Mouse (Mus musculus) heart, embryonic 11.5 days (tissue): ENCODE data around the gene Cdyl. TPM values are rescaled to one million over a fixed set of nuclear protein-coding genes. Genes with fewer than 3 reads are reported as not detected.
A peak's percentile ranks its signal among the peaks of the same experiment; 100 is the strongest.

Source experiments
- ATAC-seq: fragments of 200-750 bp; cut with Nextera tagmentation; replicated peaks from 2 replicates; pipeline ENCODE4 v1.8.0; 2017; ENCODE audit warnings: moderate library complexity; ENCODE audit not compliant: insufficient number of reproducible peaks, low FRiP score, low TSS enrichment
- H3K27ac ChIP-seq: fragments of 300-500 bp; sonication (generic); 2 replicates; pipeline ENCODE4 v1.5.1; 2014; ENCODE audit warnings: mild to moderate bottlenecking, low read depth, low read length
- H3K27me3 ChIP-seq: fragments of 300-500 bp; sonication (generic); 2 replicates; pipeline ENCODE4 v1.6.1; 2014; ENCODE audit warnings: mild to moderate bottlenecking, low read length, mixed read lengths; ENCODE audit not compliant: control insufficient read depth, insufficient read depth
- H3K36me3 ChIP-seq: fragments of 300-500 bp; sonication (generic); 2 replicates; pipeline ENCODE4 v1.6.1; 2014; ENCODE audit warnings: mild to moderate bottlenecking, low read length, moderate library complexity, mixed read lengths; ENCODE audit not compliant: control insufficient read depth, insufficient read depth
- H3K4me1 ChIP-seq: fragments of 300-500 bp; sonication (generic); 2 replicates; pipeline ENCODE4 v1.6.1; 2014; ENCODE audit warnings: low read length; ENCODE audit not compliant: control insufficient read depth, insufficient read depth
- H3K4me2 ChIP-seq: fragments of 300-500 bp; sonication (generic); 2 replicates; pipeline ENCODE4 v1.6.1; 2014; ENCODE audit warnings: mild to moderate bottlenecking, moderate library complexity
- H3K4me3 ChIP-seq: fragments of 300-500 bp; sonication (generic); 2 replicates; pipeline ENCODE4 v1.5.1; 2014; ENCODE audit warnings: low read depth, low read length
- H3K9ac ChIP-seq: fragments of 300-500 bp; sonication (generic); 2 replicates; pipeline ENCODE4 v1.6.1; 2014; ENCODE audit warnings: mild to moderate bottlenecking, low read depth, low read length, moderate library complexity
- H3K9me3 ChIP-seq: fragments of 300-500 bp; sonication (generic); replicated peaks from 2 replicates; pipeline ENCODE4 v1.6.1; 2016; ENCODE audit warnings: low read length; ENCODE audit not compliant: control insufficient read depth
- WGBS: fragments of 180-500 bp; shearing (Covaris S2); extraction: QIAGEN DNeasy Blood & Tissue Kit; methylation state at CpG from one replicate; pipeline ENCODE4 v1.1.7; 2014; ENCODE audit not compliant: insufficient replicate concordance; 5-methylcytosine and 5-hydroxymethylcytosine counted together
- polyA plus RNA-seq: library from polyadenylated mRNA; unstranded; fragments of >200 nt; fragmentation: Nextera tagmentation; extraction: Ambion mirVana; gene quantifications from 2 replicates; pipeline ENCODE4 v1.2.1, GENCODE M21; 2014

Gene Cdyl
- polyA plus RNA-seq, 1 experiment from 2014 or later, result 14.9 TPM

DNA sequence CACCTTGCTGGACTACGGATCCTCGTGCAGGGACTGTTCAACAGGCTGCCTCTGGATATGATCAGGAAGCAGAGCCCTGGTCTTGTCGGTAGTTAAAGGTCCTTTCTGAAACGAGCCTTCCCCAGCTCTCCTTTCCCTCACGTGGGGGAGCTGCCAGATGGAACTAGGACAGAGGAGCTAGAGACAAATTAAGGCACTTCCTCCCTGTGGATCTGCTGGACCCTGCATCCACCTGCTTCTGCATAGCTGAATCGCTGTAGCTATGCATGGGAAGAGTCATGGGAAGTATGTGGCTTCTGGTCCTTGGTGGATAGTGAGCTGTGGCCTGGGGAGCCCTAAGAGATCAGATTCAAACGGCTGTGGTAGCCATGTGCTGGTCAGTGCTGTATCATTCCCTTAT is 134.7 kb downstream of the Cdyl start:
- ATAC-seq, result no peak
- Histone ChIP-seq H3K4me1 (peaks cover 84% of the 10 kb centered on the region), H3K36me3 (no peaks in the 10 kb centered on the region), H3K4me2 (no peak overlapping the region; the same call in 1 of the 2 replicates), H3K27ac (peak overlapping the region; percentile 29), H3K27me3 (no peaks in the 10 kb centered on the region), H3K9me3 (no peaks in the 10 kb centered on the region), H3K4me3 (no peak overlapping the region), H3K9ac (no peak overlapping the region)
- 43% methylated on average over 7 of the region's 7 CpGs for WGBS

DNA sequence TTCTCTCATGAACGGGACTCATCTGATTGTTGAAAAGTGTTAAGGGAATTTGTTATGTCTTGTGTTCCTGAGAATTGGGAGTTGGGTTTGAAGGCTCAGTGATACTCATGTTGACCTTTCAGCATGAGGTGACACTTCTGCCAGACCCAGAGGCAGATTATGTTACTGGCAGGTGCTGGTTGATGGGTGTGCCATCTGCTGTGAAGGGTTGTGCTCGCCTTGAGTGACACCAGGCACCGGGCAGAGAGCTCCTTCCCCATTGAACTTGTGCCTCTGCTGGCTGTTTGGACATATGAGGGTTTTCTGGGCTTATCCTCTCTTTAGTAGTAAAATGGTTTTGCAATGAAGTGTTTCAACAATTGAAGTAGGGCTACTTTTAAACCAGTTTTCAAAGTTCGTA is 135.1 kb downstream of the Cdyl start:
- H3K4me2 ChIP-seq, result peak overlapping the region; percentile 47
- H3K9me3 ChIP-seq, result no peaks in the 10 kb centered on the region
- no peak overlapping the region for H3K9ac ChIP-seq
- H3K27me3 ChIP-seq, result no peaks in the 10 kb centered on the region
- 54% methylated on average over 4 of the region's 4 CpGs for WGBS
- H3K4me3 ChIP-seq, result no peak overlapping the region
- H3K36me3 ChIP-seq, result no peaks in the 10 kb centered on the region
- H3K27ac ChIP-seq, result peak overlapping the region; percentile 76
- H3K4me1 ChIP-seq, result peaks cover 84% of the 10 kb centered on the region
- ATAC-seq, result no peak

DNA sequence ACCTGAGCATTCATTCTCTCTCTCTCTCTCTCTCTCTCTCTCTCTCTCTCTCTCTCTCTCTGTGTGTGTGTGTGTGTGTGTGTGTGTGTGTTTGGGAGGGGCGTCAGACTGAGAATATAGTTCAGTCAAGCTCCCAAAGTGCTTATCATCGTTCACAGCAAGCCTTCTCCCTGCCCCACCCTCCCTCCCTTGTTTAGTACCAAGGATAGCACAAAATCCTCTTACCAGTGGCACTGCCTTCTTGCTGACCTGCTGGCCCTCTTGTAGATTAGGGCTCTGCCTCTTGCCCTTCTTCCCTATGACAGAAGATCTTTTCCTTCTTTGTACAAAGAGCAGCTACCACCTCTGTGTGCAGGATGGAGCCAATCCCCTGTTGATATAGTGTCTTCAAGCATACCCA is 136.3 kb downstream of the Cdyl start:
- ATAC-seq, result peak; percentile 71
- no peak overlapping the region for H3K9ac ChIP-seq
- H3K4me3 ChIP-seq, result no peak overlapping the region
- H3K27me3 ChIP-seq, result no peaks in the 10 kb centered on the region
- H3K4me1 ChIP-seq, result peaks cover 75% of the 10 kb centered on the region
- H3K9me3 ChIP-seq, result no peaks in the 10 kb centered on the region
- no peaks in the 10 kb centered on the region for H3K36me3 ChIP-seq
- 3% methylated on average over 2 of the region's 2 CpGs for WGBS
- H3K4me2 ChIP-seq, result peak overlapping the region; percentile 47
- peak overlapping the region; percentile 76 for H3K27ac ChIP-seq

DNA sequence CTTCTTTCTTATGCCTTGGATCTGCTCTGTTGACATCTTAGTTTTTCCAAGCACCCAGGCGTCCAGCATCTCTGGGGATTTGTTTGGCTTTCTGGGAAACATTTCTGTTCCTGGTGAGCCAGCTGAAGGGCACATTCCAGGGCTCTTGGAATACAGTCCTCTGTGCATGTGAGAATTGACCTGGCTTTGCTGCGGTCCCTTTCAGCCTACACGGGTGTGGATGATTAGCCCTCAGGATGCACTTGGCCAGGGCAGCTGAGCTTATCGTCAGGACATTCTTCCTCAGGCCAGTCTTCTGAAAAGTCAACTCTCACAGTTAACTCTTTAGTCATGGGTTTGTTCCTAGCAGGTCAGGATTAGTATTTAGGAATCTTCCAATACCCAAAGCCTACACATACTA is 136.7 kb downstream of the Cdyl start:
- H3K27me3 ChIP-seq, result no peaks in the 10 kb centered on the region
- H3K4me2 ChIP-seq, result peak overlapping the region; percentile 47
- H3K9me3 ChIP-seq, result no peaks in the 10 kb centered on the region
- H3K27ac ChIP-seq, result peak overlapping the region; percentile 76
- H3K36me3 ChIP-seq, result no peaks in the 10 kb centered on the region
- H3K9ac ChIP-seq, result no peak overlapping the region
- H3K4me1 ChIP-seq, result peaks cover 71% of the 10 kb centered on the region
- ATAC-seq, result 0 out of 2 replicates have a peak, but pooled peaks have one; percentile 58
- H3K4me3 ChIP-seq, result no peak overlapping the region
- 12% methylated on average over 4 of the region's 4 CpGs for WGBS

DNA sequence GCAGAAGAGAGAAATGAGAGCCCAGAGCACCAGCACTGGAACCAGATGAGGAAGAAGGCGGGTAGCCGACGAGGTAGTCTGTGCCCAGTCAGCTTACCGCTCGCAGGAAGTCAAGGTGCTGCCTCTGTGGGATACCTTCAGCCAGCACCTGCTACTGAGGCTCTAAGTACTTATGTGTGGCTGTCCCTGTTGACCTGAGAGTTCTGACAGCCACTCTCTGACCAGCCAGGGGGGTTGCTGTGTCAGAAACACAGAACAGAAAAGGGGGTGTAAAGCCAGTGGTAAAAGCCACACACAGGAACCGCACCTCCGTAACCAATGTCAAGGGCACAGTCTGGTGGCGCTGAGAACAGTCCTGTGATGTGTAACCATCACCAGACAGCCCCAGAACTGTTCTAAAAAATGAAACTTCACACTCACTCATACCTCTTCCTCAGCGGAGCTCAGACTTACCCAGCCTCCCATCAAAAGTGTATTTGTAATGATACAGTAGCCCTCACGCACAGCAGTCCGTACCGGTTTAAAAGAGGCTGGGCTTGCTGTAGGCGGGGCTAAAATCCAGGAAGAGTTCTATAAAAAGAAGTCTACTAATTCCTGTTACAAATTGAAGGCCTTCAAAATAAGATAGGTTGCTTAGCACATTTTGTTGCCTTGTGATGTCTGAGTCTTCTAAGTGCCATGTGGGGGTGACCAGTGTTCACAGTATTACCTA is 138.3 kb downstream of the Cdyl start:
- H3K9me3 ChIP-seq, result no peaks in the 10 kb centered on the region; the same call in 1 of the 2 replicates
- no peaks in the 10 kb centered on the region for H3K27me3 ChIP-seq
- H3K9ac ChIP-seq, result 0 out of 2 replicates have a peak overlapping the region, but pooled peaks have one; percentile 3
- H3K36me3 ChIP-seq, result no peaks in the 10 kb centered on the region
- H3K4me2 ChIP-seq, result no peak overlapping the region
- H3K4me1 ChIP-seq, result peaks cover 60% of the 10 kb centered on the region
- H3K4me3 ChIP-seq, result no peak overlapping the region
- 70% methylated on average over 13 of the region's 13 CpGs for WGBS
- H3K27ac ChIP-seq, result peak overlapping the region; percentile 76
- no peak for ATAC-seq

DNA sequence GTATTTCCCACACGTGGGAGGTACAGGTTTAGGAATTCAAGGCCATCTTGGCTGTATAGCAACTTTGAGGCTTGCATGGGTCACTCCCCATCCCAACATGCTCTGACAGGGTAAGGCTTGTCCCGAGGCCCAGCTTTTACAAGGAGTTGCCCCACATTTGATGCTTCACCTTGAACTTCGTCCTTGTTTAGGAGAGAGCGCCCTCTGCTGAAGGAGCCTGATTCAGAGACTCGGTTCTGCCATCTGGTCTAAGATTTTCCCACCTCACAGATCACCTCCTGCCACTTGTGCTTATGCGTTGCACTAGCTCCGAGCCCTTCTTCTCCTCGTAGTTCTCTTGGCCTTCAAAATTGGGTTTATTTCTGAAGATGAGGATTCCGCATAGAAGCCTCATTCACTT is 139.0 kb downstream of the Cdyl start:
- H3K9ac ChIP-seq, result no peak overlapping the region
- WGBS, result 47% methylated on average over 9 of the region's 9 CpGs
- no peak overlapping the region for H3K27ac ChIP-seq

DNA sequence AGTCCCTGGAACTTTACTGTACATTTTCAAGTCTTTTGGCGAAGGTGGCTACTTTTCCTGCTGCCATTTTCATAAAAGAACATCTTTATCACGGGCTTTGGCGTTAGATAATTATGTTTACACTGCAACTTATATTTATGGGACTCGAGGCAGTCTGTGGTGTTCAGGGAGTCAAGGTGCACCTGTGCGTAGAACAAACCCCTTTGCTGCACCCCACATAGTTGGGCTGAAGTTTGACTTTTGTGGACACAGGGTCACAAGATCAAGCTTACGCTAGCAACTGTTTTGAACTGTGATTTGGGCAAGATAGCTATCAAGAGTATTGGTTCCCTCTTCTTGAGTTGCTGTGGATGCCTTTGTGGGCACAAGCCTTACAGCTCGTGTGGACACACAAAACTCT is 140.6 kb downstream of the Cdyl start:
- Histone ChIP-seq H3K36me3 (no peaks in the 10 kb centered on the region), H3K27ac (no peak overlapping the region), H3K9ac (no peak overlapping the region), H3K4me1 (peaks cover 41% of the 10 kb centered on the region), H3K9me3 (no peaks in the 10 kb centered on the region; the same call in 1 of the 2 replicates), H3K4me2 (no peak overlapping the region), H3K27me3 (no peaks in the 10 kb centered on the region), H3K4me3 (no peak overlapping the region)
- no peak for ATAC-seq
- WGBS, result 85% methylated on average over 7 of the region's 7 CpGs

More for the DNA sequence above, 139.0 kb downstream of the Cdyl start:
- Histone ChIP-seq H3K4me2 (no peak overlapping the region), H3K27me3 (no peaks in the 10 kb centered on the region), H3K9me3 (no peaks in the 10 kb centered on the region; the same call in 1 of the 2 replicates), H3K36me3 (no peaks in the 10 kb centered on the region), H3K4me3 (no peak overlapping the region), H3K4me1 (peaks cover 57% of the 10 kb centered on the region)
- no peak for ATAC-seq

DNA sequence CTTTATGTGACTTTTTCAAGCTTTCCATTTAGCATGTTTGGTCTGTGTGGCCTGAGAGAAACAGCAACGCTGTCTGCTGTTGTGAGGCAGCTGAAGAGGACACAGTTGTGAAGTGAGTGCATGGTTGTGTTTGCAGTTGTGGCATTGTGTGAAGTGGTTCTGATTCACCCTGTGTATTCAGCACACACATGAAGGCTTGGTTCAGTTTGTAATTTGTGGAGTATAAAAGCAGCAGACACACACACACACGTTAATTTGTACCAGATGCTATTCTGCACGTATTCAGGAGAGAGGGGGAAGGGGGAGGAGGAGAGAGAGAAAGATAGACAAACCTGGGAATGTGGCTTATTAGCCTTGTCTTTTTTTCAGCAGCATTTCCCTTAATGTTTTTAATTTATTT is 146.1 kb downstream of the Cdyl start:
- H3K36me3 ChIP-seq, result no peaks in the 10 kb centered on the region
- H3K4me2 ChIP-seq, result no peak overlapping the region
- ATAC-seq, result no peak
- no peak overlapping the region for H3K9ac ChIP-seq
- H3K4me1 ChIP-seq, result peaks cover 34% of the 10 kb centered on the region
- no peaks in the 10 kb centered on the region for H3K27me3 ChIP-seq
- no peak overlapping the region for H3K27ac ChIP-seq
- no peaks in the 10 kb centered on the region; the same call in 1 of the 2 replicates for H3K9me3 ChIP-seq
- WGBS, result 63% methylated on average over 3 of the region's 3 CpGs
- H3K4me3 ChIP-seq, result no peak overlapping the region

DNA sequence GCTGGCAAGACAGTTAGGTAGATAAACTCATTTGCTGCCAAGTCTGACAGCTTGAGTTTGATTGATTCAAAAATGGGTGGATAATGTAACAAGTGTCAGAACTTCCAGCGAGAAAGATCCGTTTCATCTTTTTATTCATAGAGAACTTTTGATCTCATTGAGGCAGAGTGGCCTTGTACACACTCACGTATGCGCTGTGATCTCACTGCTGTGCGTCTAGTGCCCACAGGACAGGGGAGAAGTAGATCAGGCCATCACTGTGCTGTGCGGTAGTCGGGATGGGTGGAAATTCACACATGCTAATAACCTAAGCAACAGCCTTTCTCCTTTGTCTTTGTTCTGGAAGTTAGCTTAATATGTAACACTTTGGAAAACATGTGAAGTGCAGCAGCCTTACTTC is 146.5 kb downstream of the Cdyl start:
- Histone ChIP-seq H3K4me2 (no peak overlapping the region), H3K4me3 (no peak overlapping the region), H3K27me3 (no peaks in the 10 kb centered on the region), H3K9me3 (no peaks in the 10 kb centered on the region; the same call in 1 of the 2 replicates), H3K4me1 (peaks cover 35% of the 10 kb centered on the region), H3K9ac (no peak overlapping the region), H3K36me3 (no peaks in the 10 kb centered on the region), H3K27ac (no peak overlapping the region)
- WGBS, result 86% methylated on average over 7 of the region's 7 CpGs
- no peak for ATAC-seq
